Mouse (Mus musculus) inflammation-experienced regulatory T-cells, adult 6 months (primary cell): ENCODE results near the gene Gm20929. TPM values are rescaled to one million over a fixed set of nuclear protein-coding genes. Genes with fewer than 3 reads are reported as not detected.
"Not testable (repeated sequence)": the region's sequence is repeated elsewhere in the genome, so short reads cannot be mapped to it uniquely, and the experiment has no call there.

ENCODE experiments used
- ATAC-seq: one replicate; pipeline ENCODE4 v1.8.0; 2017
- polyA plus RNA-seq, 3 experiments: library from polyadenylated mRNA; unstranded; fragments of 100-300 nt; shearing (Covaris generic); gene quantifications; one replicate each; pipeline ENCODE4 v1.2.1; 2017

Gm20929 gene
- not detected for polyA plus RNA-seq

- not testable (repeated sequence) for ATAC-seq
Observed at GRCm38 (mm10) chrY:53843649-53844048, at the start of gene Gm20929. TSS of gene Gm20929 (plus strand) at chrY:53843949.
